Mouse (Mus musculus) cerebellum, adult 2 months (tissue): ENCODE results near the gene Gm16181. TPM values are rescaled to one million over a fixed set of nuclear protein-coding genes. Genes with fewer than 3 reads are reported as not detected.

Source experiments
- DNase-seq, 2 experiments: peaks; one replicate each; pipeline ENCODE4 v3.0.0; 2021
- H3K27ac ChIP-seq: fragments of 200-500 bp; 2 replicates; pipeline ENCODE4 v1.5.1; 2012; ENCODE audit warnings: low read length, control low read depth, inconsistent platforms; ENCODE audit not compliant: insufficient read depth
- H3K27me3 ChIP-seq: fragments of 200-500 bp; 2 replicates; pipeline ENCODE4 v1.6.1; 2012; ENCODE audit warnings: inconsistent platforms, mild to moderate bottlenecking, low read length, moderate library complexity; ENCODE audit not compliant: control insufficient read depth, insufficient read depth
- H3K4me1 ChIP-seq: fragments of 200-500 bp; 2 replicates; pipeline ENCODE4 v1.6.1; 2011; ENCODE audit warnings: low read length; ENCODE audit not compliant: control insufficient read depth, insufficient read depth
- H3K4me3 ChIP-seq: fragments of 200-500 bp; replicated peaks from 2 replicates; pipeline ENCODE3; 2011; ENCODE audit warnings: mild to moderate bottlenecking, low read depth, low read length, control low read depth; ENCODE audit not compliant: insufficient read depth
- CTCF ChIP-seq: fragments of 200-500 bp; IDR thresholded peaks from 2 replicates; pipeline ENCODE4 v1.5.1; 2011; ENCODE audit warnings: low read depth, mild to moderate bottlenecking, control low read depth, low read length, moderate library complexity, borderline replicate concordance; ENCODE audit not compliant: insufficient read depth
- POLR2A ChIP-seq: fragments of 200-500 bp; IDR thresholded peaks from 2 replicates; pipeline ENCODE4 v1.6.1; 2011; ENCODE audit warnings: low read length, control low read depth, borderline replicate concordance; ENCODE audit not compliant: insufficient read depth
- WGBS: fragments of 180-500 bp; shearing (Covaris S2); methylation state at CpG from one replicate; pipeline ENCODE4 v1.1.7; 2018; 5-methylcytosine and 5-hydroxymethylcytosine counted together
- polyA plus RNA-seq: library from polyadenylated mRNA; depleted of rRNA; stranded (reverse); fragments of >200 nt; gene quantifications from 2 replicates; pipeline ENCODE4 v1.2.3, GENCODE M21; 2012

Gm16181 gene
- polyA plus RNA-seq, 1 experiment: not detected

DNA sequence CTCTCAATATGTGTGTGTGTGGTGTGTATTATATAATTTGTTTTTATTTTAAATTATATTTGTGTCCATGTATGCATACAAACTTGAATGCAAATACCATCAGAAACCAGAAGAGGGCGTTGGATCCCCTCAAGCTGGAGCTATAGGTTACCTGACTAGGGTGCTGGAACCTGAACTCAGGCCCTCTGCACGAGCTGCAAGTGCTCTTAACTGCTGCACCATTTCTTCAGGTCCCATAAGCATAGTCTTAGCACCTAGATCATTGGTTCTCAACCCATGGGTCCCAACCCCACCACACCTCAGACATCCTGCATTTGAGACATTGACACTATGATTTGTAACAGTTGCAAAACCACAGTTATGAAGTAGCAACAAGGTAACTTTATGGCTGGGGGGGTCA, 28.9 kb upstream of the Gm16181 start:
- WGBS: 57% methylated on average over 2 of the region's 2 CpGs
- H3K4me3 ChIP-seq: no peak overlapping the region
- no peaks in the 10 kb centered on the region for H3K27me3 ChIP-seq
- no peak overlapping the region for H3K27ac ChIP-seq
- no peaks in the 10 kb centered on the region for H3K4me1 ChIP-seq
- DNase-seq: no peak
- TF ChIP-seq CTCF (no peak), POLR2A (no peak)

GRCm38 (mm10) chr17:35192924-35193323, 27.7 kb upstream of the Gm16181 start:
- 85% methylated on average over 5 of the region's 5 CpGs for WGBS
- TF ChIP-seq POLR2A (no peak), CTCF (no peak)
- no peak for DNase-seq
- Histone ChIP-seq H3K27ac (no peak overlapping the region), H3K27me3 (no peaks in the 10 kb centered on the region), H3K4me3 (no peak overlapping the region), H3K4me1 (no peaks in the 10 kb centered on the region)

DNA sequence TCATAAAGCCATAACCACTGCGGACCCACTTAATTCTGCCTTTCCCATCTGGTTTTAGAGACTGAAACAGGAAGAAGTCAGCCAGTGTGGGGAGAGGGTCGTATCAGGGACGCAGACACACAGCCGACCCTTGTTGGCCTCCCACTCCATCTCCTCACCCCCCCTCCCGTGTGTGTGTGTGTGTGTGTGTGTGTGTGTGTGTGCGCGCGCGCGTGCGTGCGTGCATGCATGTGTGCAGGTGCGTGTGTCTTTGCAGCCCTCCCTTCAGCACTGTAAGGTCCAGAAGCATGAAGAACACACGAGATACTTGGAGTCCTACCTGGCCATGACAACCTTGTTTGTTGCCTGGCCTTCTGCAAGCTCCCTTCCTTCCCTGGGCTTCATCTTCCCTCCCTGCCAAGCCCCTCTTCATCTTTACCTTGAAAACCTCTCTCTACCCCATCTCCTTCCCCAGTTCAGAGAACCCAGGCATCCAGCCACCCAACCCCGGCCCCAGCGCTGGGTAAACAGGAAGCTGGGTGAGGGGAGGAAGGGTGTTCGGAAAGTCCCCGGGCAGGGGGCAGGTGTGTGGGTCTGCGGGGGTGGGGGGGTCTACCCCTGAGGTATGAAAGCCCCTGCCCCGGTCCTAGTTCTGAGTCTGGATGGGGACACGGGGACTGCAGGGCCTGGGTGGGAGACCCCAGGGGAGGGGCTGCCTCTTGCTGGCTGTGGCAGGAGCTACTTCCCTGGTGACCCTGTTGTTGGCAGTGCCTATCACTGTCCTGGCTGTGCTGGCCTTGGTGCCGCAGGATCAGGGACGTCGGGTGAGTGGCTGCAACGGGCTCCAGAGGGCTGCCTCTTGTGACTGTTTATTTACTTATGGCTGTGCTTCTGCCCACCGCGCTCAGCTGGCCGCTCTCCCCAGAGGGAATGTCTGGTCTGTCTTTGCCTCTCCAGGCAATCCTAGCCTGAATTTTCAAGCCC, 26.5 kb upstream of the Gm16181 start, which contains the start of gene Ltb:
Ltb (plus strand) TSS at position 559 of the 963 bp plus-strand sequence.
- Histone ChIP-seq H3K4me3 (no peak within 1 kb of the TSS), H3K27ac (no peak within 1 kb of the TSS), H3K4me1 (no peaks in the 10 kb centered on the region), H3K27me3 (no peaks in the 10 kb centered on the region)
- TF ChIP-seq POLR2A: no peak
- DNase-seq: no peak
- WGBS: 69% methylated on average over 28 of the region's 28 CpGs

- Histone ChIP-seq H3K27ac (no peak overlapping the region), H3K27me3 (no peaks in the 10 kb centered on the region), H3K4me3 (no peak overlapping the region), H3K4me1 (no peaks in the 10 kb centered on the region)
- DNase-seq: no peak
- 48% methylated on average over 19 of the region's 19 CpGs for WGBS
- no peak for TF ChIP-seq CTCF
- no peak for TF ChIP-seq POLR2A
Observed at GRCm38 (mm10) chr17:35194844-35195630, 25.6 kb upstream of the Gm16181 start.

DNA sequence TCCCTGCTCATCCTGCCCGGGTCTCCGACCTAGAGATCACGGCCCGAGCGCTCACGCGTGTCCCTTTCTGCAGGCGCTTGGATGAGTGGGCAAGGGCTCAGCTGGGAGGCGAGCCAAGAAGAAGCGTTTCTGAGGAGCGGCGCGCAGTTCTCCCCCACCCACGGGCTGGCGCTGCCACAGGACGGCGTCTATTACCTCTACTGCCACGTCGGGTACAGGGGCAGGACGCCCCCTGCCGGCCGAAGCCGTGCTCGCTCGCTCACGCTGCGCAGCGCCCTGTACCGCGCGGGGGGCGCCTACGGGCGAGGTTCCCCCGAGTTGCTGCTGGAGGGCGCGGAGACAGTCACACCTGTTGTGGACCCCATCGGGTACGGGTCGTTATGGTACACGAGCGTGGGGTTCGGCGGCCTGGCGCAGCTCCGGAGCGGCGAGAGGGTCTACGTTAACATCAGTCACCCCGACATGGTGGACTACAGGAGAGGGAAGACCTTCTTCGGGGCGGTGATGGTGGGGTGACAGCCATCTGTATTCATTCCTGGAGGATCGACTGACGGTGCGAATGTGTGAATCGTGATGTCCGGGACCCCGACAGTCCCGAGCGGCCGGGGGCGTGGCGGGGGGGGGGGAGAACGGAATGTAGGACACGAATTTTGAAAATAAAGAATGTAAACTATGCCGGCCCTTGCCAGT, 24.9 kb upstream of the Gm16181 start:
- Histone ChIP-seq H3K27me3 (no peaks in the 10 kb centered on the region), H3K27ac (no peak overlapping the region), H3K4me1 (no peaks in the 10 kb centered on the region), H3K4me3 (no peak overlapping the region)
- DNase-seq: peak; percentile 38 to 53
- 2% methylated on average over 66 of the region's 66 CpGs for WGBS
- TF ChIP-seq CTCF (peak; percentile 69), POLR2A (no peak)

DNA sequence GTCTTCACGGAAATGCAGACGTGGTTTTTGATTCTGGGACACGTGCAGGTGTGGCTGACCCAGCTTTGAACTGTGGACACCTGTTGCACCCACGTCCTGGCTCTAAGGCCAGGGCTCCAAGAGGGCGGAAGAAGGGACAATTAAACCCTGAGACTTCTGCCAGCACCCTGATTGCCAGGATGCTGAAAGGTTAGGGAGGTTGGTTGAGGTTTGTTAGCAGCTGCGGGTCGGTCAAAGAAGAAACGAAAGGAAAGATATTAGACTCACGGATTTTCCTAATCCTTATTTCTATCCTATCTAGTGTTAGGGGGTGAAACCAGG, 24.4 kb upstream of the Gm16181 start:
- H3K4me3 ChIP-seq: no peak overlapping the region
- H3K4me1 ChIP-seq: no peaks in the 10 kb centered on the region
- no peaks in the 10 kb centered on the region for H3K27me3 ChIP-seq
- 30% methylated on average over 9 of the region's 9 CpGs for WGBS
- TF ChIP-seq POLR2A (no peak), CTCF (no peak)
- no peak for DNase-seq
- H3K27ac ChIP-seq: no peak overlapping the region

DNA sequence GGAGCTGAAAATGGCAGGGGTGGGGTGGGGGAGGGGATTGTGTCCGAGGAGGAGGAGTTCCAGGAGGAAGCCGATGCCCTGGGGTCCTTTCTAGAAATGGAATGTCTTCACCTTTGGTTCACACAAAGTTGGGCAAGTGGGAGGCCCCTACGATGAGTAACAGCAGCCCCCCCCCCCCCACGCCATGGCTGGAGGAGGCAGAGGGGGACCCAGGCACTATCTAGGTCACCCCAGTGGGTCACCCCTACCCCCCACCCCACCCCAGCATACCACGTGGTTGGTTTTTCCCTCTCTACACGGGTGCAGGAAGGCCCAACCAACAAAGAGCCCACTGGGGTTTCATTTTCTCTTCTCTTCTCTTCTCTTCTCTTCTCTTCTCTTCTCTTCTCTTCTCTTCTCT, 23.5 kb upstream of the Gm16181 start:
- 45% methylated on average over 6 of the region's 6 CpGs for WGBS
- H3K4me1 ChIP-seq: no peaks in the 10 kb centered on the region
- no peak for TF ChIP-seq CTCF
- TF ChIP-seq POLR2A: no peak
- DNase-seq: no peak
- no peak overlapping the region for H3K4me3 ChIP-seq
- H3K27me3 ChIP-seq: no peaks in the 10 kb centered on the region
- no peak overlapping the region for H3K27ac ChIP-seq
